Mouse (Mus musculus): ENCODE measurements around the gene Cabp4. TPM values are rescaled to one million over a fixed set of nuclear protein-coding genes. Genes with fewer than 3 reads are reported as not detected.

Cabp4 gene
- polyA plus RNA-seq, 1 experiment: 2.2 TPM

DNA sequence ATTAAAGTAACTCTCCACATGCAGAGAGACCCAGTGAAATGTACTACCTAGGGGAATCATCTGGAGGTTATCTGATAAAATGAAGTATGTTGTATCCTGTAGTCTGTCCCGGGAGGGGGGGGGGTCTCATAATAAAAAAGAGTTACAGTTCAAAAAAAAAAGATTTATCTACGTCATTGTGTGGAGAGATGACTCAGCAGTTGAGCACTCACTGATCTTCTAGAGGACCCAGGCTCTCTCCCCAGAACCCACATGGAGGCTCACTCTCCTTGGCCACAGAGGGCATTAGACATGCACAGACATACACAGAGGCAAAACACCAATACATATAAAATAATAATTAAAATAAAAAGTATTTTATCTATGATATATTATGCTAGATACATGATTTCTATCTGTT, 52.5 kb downstream of the Cabp4 start:
- H3K27me3 ChIP-seq (ENCODE audit: control insufficient read depth, insufficient read depth, low read length): no peaks in the 10 kb centered on the region
- no peak overlapping the region for H3K27ac ChIP-seq (ENCODE audit: insufficient read depth, low read length)
- no peak overlapping the region for H3K4me3 ChIP-seq (ENCODE audit: extremely low read depth, insufficient read depth, insufficient read length)
- no peak for TF ChIP-seq POLR2A (IDR thresholded peaks at IDR 0.05; ENCODE audit: low read depth, low read length)
- TF ChIP-seq CTCF (IDR thresholded peaks at IDR 0.05; ENCODE audit: extremely low read depth, insufficient read depth, insufficient read length, insufficient replicate concordance): no peak
- no peaks in the 10 kb centered on the region for H3K36me3 ChIP-seq (ENCODE audit: control insufficient read depth, insufficient read depth, low read length)
- DNase-seq (ENCODE audit: low read depth in 1 of 2, low spot score in 2 of 2): no peak
- peaks cover 2% of the 10 kb centered on the region; the same call in 1 of the 2 replicates for H3K4me1 ChIP-seq (ENCODE audit: control insufficient read depth, insufficient read depth, insufficient read length)
- 38% methylated on average over 2 of the region's 2 CpGs for WGBS

DNA sequence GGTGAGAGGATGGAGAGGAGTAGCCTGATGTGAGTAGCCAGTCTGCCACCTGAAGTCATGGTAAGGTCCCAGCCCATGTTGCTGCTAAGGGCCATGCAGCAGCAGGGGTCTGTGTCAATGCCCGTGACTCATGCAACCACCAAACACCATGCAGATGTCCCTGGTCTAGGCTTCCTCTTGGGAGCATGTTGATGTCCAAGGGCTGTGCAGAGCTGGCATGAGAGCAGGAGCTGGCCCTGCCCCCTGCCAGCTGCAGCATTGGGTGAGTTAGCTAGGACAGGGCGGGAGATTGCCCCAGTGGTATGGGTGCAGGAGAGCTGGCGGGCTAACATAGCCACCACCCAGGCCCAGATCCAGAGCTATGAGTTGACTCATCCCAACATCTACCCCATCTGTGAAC, 53.4 kb downstream of the Cabp4 start:
- no peak for DNase-seq (ENCODE audit: low read depth in 1 of 2, low spot score in 2 of 2)
- H3K36me3 ChIP-seq (ENCODE audit: control insufficient read depth, insufficient read depth, low read length): no peaks in the 10 kb centered on the region
- H3K27me3 ChIP-seq (ENCODE audit: control insufficient read depth, insufficient read depth, low read length): no peaks in the 10 kb centered on the region
- no peak overlapping the region for H3K4me3 ChIP-seq (ENCODE audit: extremely low read depth, insufficient read depth, insufficient read length)
- TF ChIP-seq POLR2A (IDR thresholded peaks at IDR 0.05; ENCODE audit: low read depth, low read length) (no peak), CTCF (IDR thresholded peaks at IDR 0.05; ENCODE audit: extremely low read depth, insufficient read depth, insufficient read length, insufficient replicate concordance) (no peak)
- no peak overlapping the region for H3K27ac ChIP-seq (ENCODE audit: insufficient read depth, low read length)
- H3K4me1 ChIP-seq (ENCODE audit: control insufficient read depth, insufficient read depth, insufficient read length): no peaks in the 10 kb centered on the region
- WGBS: 85% methylated on average over 3 of the region's 3 CpGs

DNA sequence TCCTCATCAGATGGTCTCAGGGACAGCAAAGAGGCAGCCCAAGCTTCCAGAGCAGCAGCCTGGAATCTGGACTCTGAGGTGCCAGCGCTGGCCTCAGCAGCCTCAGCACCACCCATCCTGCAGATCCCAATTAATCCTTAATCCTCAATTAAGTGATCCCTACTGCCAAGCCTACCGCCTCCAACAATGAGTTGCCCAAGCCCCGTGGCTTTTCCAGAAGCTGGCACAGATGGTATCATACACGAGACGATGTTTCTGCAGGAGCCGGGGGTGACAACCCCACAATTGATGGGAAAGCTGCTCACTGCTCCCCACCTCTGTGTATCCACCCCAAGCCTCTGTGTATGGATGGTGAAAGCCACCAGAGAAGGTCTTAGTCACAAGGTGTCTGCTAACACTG, 54.7 kb downstream of the Cabp4 start:
- WGBS: 84% methylated on average over 6 of the region's 6 CpGs
- Histone ChIP-seq H3K4me1 (ENCODE audit: control insufficient read depth, insufficient read depth, insufficient read length) (no peaks in the 10 kb centered on the region), H3K27me3 (ENCODE audit: control insufficient read depth, insufficient read depth, low read length) (no peaks in the 10 kb centered on the region), H3K27ac (ENCODE audit: insufficient read depth, low read length) (no peak overlapping the region), H3K36me3 (ENCODE audit: control insufficient read depth, insufficient read depth, low read length) (no peaks in the 10 kb centered on the region), H3K4me3 (ENCODE audit: extremely low read depth, insufficient read depth, insufficient read length) (no peak overlapping the region)
- no peak for DNase-seq (ENCODE audit: low read depth in 1 of 2, low spot score in 2 of 2)
- TF ChIP-seq CTCF (IDR thresholded peaks at IDR 0.05; ENCODE audit: extremely low read depth, insufficient read depth, insufficient read length, insufficient replicate concordance) (no peak), POLR2A (IDR thresholded peaks at IDR 0.05; ENCODE audit: low read depth, low read length) (no peak)

DNA sequence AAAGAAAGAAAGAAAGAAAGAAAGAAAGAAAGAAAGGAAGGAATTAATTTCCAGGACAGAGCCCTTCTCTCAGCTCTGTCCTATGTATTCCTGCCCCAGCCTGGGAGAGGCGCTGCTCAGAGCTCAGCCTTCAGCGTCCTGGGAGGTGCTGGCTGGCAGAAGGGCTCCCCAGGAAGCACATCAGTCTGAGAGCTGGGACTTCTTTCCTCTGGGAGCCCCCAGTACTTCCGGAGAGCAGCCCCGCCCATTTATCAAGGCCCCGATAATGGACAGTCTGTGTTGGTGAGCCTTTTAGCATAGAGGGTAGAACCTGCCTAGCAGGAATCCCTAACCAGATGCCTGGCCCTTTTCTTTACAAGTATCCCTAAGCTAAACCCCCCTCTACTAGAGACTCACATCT, 55.7 kb downstream of the Cabp4 start:
- TF ChIP-seq POLR2A (IDR thresholded peaks at IDR 0.05; ENCODE audit: low read depth, low read length) (no peak), CTCF (IDR thresholded peaks at IDR 0.05; ENCODE audit: extremely low read depth, insufficient read depth, insufficient read length, insufficient replicate concordance) (no peak)
- no peak overlapping the region for H3K27ac ChIP-seq (ENCODE audit: insufficient read depth, low read length)
- H3K36me3 ChIP-seq (ENCODE audit: control insufficient read depth, insufficient read depth, low read length): no peaks in the 10 kb centered on the region
- DNase-seq (ENCODE audit: low read depth in 1 of 2, low spot score in 2 of 2): no peak
- H3K4me3 ChIP-seq (ENCODE audit: extremely low read depth, insufficient read depth, insufficient read length): no peak overlapping the region
- WGBS: 47% methylated on average over 5 of the region's 5 CpGs
- no peaks in the 10 kb centered on the region for H3K4me1 ChIP-seq (ENCODE audit: control insufficient read depth, insufficient read depth, insufficient read length)
- no peaks in the 10 kb centered on the region for H3K27me3 ChIP-seq (ENCODE audit: control insufficient read depth, insufficient read depth, low read length)

DNA sequence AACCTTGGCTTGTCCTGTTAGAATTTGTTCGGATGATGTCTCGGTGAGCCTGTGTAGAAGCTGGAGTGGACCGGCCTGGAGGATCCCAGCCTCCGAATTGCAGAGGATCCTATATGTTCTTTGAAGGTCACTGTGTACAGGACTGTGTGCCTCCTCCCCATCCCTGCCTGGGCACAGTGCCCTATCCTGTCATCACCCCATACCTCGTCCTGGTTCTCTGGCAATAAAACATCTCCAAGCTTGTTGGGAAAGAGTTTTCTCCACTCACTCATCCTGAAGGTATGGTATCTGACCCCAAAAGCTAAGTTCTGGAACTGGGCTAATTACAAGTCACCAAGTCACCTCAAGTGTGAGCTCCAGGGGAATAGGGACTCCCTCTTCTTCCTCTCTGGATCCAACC, 56.7 kb downstream of the Cabp4 start:
- H3K27me3 ChIP-seq (ENCODE audit: control insufficient read depth, insufficient read depth, low read length): no peaks in the 10 kb centered on the region
- no peak overlapping the region for H3K4me3 ChIP-seq (ENCODE audit: extremely low read depth, insufficient read depth, insufficient read length)
- no peaks in the 10 kb centered on the region for H3K4me1 ChIP-seq (ENCODE audit: control insufficient read depth, insufficient read depth, insufficient read length)
- no peak for DNase-seq (ENCODE audit: low read depth in 1 of 2, low spot score in 2 of 2)
- no peak overlapping the region for H3K27ac ChIP-seq (ENCODE audit: insufficient read depth, low read length)
- 89% methylated on average over 5 of the region's 5 CpGs for WGBS
- TF ChIP-seq POLR2A (IDR thresholded peaks at IDR 0.05; ENCODE audit: low read depth, low read length): no peak
- no peaks in the 10 kb centered on the region for H3K36me3 ChIP-seq (ENCODE audit: control insufficient read depth, insufficient read depth, low read length)

DNA sequence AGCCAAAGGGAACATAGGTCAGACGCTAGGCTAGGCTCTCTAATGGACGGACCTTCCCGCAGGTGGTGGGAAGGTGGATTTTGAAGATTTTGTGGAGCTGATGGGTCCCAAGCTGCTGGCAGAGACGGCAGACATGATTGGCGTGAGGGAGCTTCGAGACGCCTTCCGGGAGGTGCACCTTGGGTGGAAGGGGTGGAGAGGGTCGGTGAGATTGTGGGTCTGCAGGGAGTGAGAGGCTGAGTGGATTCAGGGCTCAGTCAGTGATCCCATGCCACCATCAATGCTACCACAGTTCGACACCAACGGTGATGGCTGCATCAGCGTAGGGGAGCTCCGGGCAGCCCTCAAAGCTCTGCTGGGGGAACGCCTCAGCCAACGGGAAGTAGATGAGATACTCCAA, 57.7 kb downstream of the Cabp4 start:
- Histone ChIP-seq H3K27ac (ENCODE audit: insufficient read depth, low read length) (no peak overlapping the region), H3K4me1 (ENCODE audit: control insufficient read depth, insufficient read depth, insufficient read length) (no peaks in the 10 kb centered on the region), H3K27me3 (ENCODE audit: control insufficient read depth, insufficient read depth, low read length) (no peaks in the 10 kb centered on the region), H3K4me3 (ENCODE audit: extremely low read depth, insufficient read depth, insufficient read length) (no peak overlapping the region), H3K36me3 (ENCODE audit: control insufficient read depth, insufficient read depth, low read length) (no peaks in the 10 kb centered on the region)
- DNase-seq (ENCODE audit: low read depth in 1 of 2, low spot score in 2 of 2): no peak
- no peak for TF ChIP-seq POLR2A (IDR thresholded peaks at IDR 0.05; ENCODE audit: low read depth, low read length)
- TF ChIP-seq CTCF (IDR thresholded peaks at IDR 0.05; ENCODE audit: extremely low read depth, insufficient read depth, insufficient read length, insufficient replicate concordance): no peak
- WGBS: 93% methylated on average over 15 of the region's 15 CpGs

Other genes with a start within 250 kb of the Cabp4 start
- 269 and 299 TPM in 2 replicates for gene Tcirg1, start 236.9 kb downstream of the Cabp4 start, polyA plus RNA-seq (2012; rRNA removed)
- gene Ndufs8, start 231.3 kb downstream of the Cabp4 start, polyA plus RNA-seq (2012; rRNA removed): 120 and 161 TPM in 2 replicates
- 24.6 and 26.1 TPM in 2 replicates for gene Aldh3b1, start 214.2 kb downstream of the Cabp4 start, polyA plus RNA-seq (2012; rRNA removed)
- gene Unc93b1, start 208.8 kb downstream of the Cabp4 start, polyA plus RNA-seq (2012; rRNA removed): 753 and 934 TPM in 2 replicates
- 0.07 and 0.20 TPM in 2 replicates for gene Aldh3b3, start 185.4 kb downstream of the Cabp4 start, polyA plus RNA-seq (2012; rRNA removed)
- 0.65 and 0.79 TPM in 2 replicates for gene Aldh3b2, start 171.7 kb downstream of the Cabp4 start, polyA plus RNA-seq (2012; rRNA removed)
- gene Acy3, start 157.5 kb downstream of the Cabp4 start, polyA plus RNA-seq (2012; rRNA removed): 9.6 and 11.1 TPM in 2 replicates
- not detected in 2 replicates for gene Tbx10, start 151.3 kb downstream of the Cabp4 start, polyA plus RNA-seq (2012; rRNA removed)
- 18.5 and 22.2 TPM in 2 replicates for gene Nudt8, start 143.5 kb downstream of the Cabp4 start, polyA plus RNA-seq (2012; rRNA removed)
- 2.9 and 3.1 TPM in 2 replicates for gene Gm49405, start 143.4 kb downstream of the Cabp4 start, polyA plus RNA-seq (2012; rRNA removed)
- gene Doc2g, start 140.7 kb downstream of the Cabp4 start, polyA plus RNA-seq (2012; rRNA removed): 12.8 and 13.7 TPM in 2 replicates
- 65.5 and 71.3 TPM in 2 replicates for gene Ndufv1, start 131.2 kb downstream of the Cabp4 start, polyA plus RNA-seq (2012; rRNA removed)
- 179 and 335 TPM in 2 replicates for gene Gstp1, start 106.0 kb downstream of the Cabp4 start, polyA plus RNA-seq (2012; rRNA removed)
- gene Gstp2, start 98.0 kb downstream of the Cabp4 start, polyA plus RNA-seq (2012; rRNA removed): 17.9 and 132 TPM in 2 replicates
- gene Gstp3, start 84.5 kb downstream of the Cabp4 start, polyA plus RNA-seq (2012; rRNA removed): 13.0 and 15.7 TPM in 2 replicates
- gene Cabp2, start 62.5 kb downstream of the Cabp4 start, polyA plus RNA-seq (2012; rRNA removed): 7.0 and 8.3 TPM in 2 replicates
- 247 and 334 TPM in 2 replicates for gene Cdk2ap2, start 46.9 kb downstream of the Cabp4 start, polyA plus RNA-seq (2012; rRNA removed)
- 358 and 415 TPM in 2 replicates for gene Pitpnm1, start 44.0 kb downstream of the Cabp4 start, polyA plus RNA-seq (2012; rRNA removed)
- 85.3 and 99.6 TPM in 2 replicates for gene Aip, start 18.2 kb downstream of the Cabp4 start, polyA plus RNA-seq (2012; rRNA removed)
- gene Gpr152, start 4.2 kb downstream of the Cabp4 start, polyA plus RNA-seq (2012; rRNA removed): 0.09 and 0.11 TPM in 2 replicates
- gene Coro1b, start 4.6 kb upstream of the Cabp4 start, polyA plus RNA-seq (2012; rRNA removed): 386 and 394 TPM in 2 replicates
- 631 and 1,026 TPM in 2 replicates for gene Ptprcap, start 9.6 kb upstream of the Cabp4 start, polyA plus RNA-seq (2012; rRNA removed)
- gene Rps6kb2, start 19.3 kb upstream of the Cabp4 start, polyA plus RNA-seq (2012; rRNA removed): 40.7 and 51.5 TPM in 2 replicates
- gene Carns1, start 31.4 kb upstream of the Cabp4 start, polyA plus RNA-seq (2012; rRNA removed): 52.0 and 64.5 TPM in 2 replicates
- gene Tbc1d10c, start 47.3 kb upstream of the Cabp4 start, polyA plus RNA-seq (2012; rRNA removed): 266 and 328 TPM in 2 replicates
- gene Ppp1ca, start 48.0 kb upstream of the Cabp4 start, polyA plus RNA-seq (2012; rRNA removed): 464 and 481 TPM in 2 replicates
- gene Rad9a, start 57.6 kb upstream of the Cabp4 start, polyA plus RNA-seq (2012; rRNA removed): 53.1 and 62.9 TPM in 2 replicates
- 128 and 163 TPM in 2 replicates for gene Clcf1, start 70.2 kb upstream of the Cabp4 start, polyA plus RNA-seq (2012; rRNA removed)
- not detected in 2 replicates for gene AC109138.7, start 70.3 kb upstream of the Cabp4 start, polyA plus RNA-seq (2012; rRNA removed)
- gene Pold4, start 87.9 kb upstream of the Cabp4 start, polyA plus RNA-seq (2012; rRNA removed): 233 and 309 TPM in 2 replicates
- gene Ssh3, start 125.1 kb upstream of the Cabp4 start, polyA plus RNA-seq (2012; rRNA removed): 43.3 and 51.1 TPM in 2 replicates
- gene Ankrd13d, start 139.1 kb upstream of the Cabp4 start, polyA plus RNA-seq (2012; rRNA removed): 16.1 and 17.7 TPM in 2 replicates
- 301 and 394 TPM in 2 replicates for gene Grk2, start 162.2 kb upstream of the Cabp4 start, polyA plus RNA-seq (2012; rRNA removed)